Mouse (Mus musculus) spleen, embryonic (tissue): ENCODE data around the gene Susd6.
"Not testable (repeated sequence)": the region's sequence is repeated elsewhere in the genome, so short reads cannot be mapped to it uniquely, and the experiment has no call there.

ENCODE experiments used
- CTCF ChIA-PET: fragments of 350-600 bp; sonication (Branson Sonifier 250); formaldehyde crosslinking; loops from one replicate; lab custom pipeline; 2022; lab: Charles Lee

Gene Susd6

GRCm38 (mm10) chr12:80810005-80810404 lies 19.7 kb downstream of the Susd6 start:
- CTCF ChIA-PET, result interaction anchor here (0.7 kb wide), 1 partner anchor 86 kb away, joined by 20 read pairs; no protein-coding TSS in a partner anchor

- CTCF ChIA-PET, result no interaction called here
These were observed 21.6 kb downstream of the Susd6 start for GRCm38 (mm10) chr12:80811646-80812509.

- CTCF ChIA-PET, result no interaction called here
These were observed 22.2 kb downstream of the Susd6 start for GRCm38 (mm10) chr12:80812510-80812820.

GRCm38 (mm10) chr12:80813456-80813855 lies 23.1 kb downstream of the Susd6 start:
- CTCF ChIA-PET, result interaction anchor here (0.8 to 1.0 kb wide), 2 partner anchors 15 to 19 kb away, joined by 3 to 4 read pairs; no protein-coding TSS in a partner anchor

- CTCF ChIA-PET, result interaction anchor here (0.8 to 1.0 kb wide), 2 partner anchors 15 to 19 kb away, joined by 3 to 4 read pairs; no protein-coding TSS in a partner anchor
These were observed 23.6 kb downstream of the Susd6 start for GRCm38 (mm10) chr12:80813872-80814271.

GRCm38 (mm10) chr12:80814529-80814928 lies 24.2 kb downstream of the Susd6 start:
- CTCF ChIA-PET, result interaction anchor here (0.8 kb wide), 1 partner anchor 16 kb away, joined by 3 read pairs; no protein-coding TSS in a partner anchor

GRCm38 (mm10) chr12:80815298-80815697 lies 25.0 kb downstream of the Susd6 start:
- CTCF ChIA-PET, result no interaction called here

- CTCF ChIA-PET, result no interaction called here
These were observed 25.6 kb downstream of the Susd6 start for GRCm38 (mm10) chr12:80815893-80816292.

GRCm38 (mm10) chr12:80816380-80817086 lies 26.2 kb downstream of the Susd6 start:
- CTCF ChIA-PET, result interaction anchor here (0.5 kb wide), 1 partner anchor 46 kb away, joined by 3 read pairs; no protein-coding TSS in a partner anchor

- CTCF ChIA-PET, result interaction anchor here (1.5 kb wide), 1 partner anchor 14 kb away, joined by 3 read pairs; no protein-coding TSS in a partner anchor
These were observed 27.5 kb downstream of the Susd6 start for GRCm38 (mm10) chr12:80817697-80818235.

GRCm38 (mm10) chr12:80819020-80819419 lies 28.7 kb downstream of the Susd6 start:
- CTCF ChIA-PET, result not testable (repeated sequence)

GRCm38 (mm10) chr12:80821312-80822007 lies 31.1 kb downstream of the Susd6 start:
- CTCF ChIA-PET, result interaction anchor here (1.0 kb wide), 1 partner anchor 24 kb away, joined by 3 read pairs; no protein-coding TSS in a partner anchor

- CTCF ChIA-PET, result no interaction called here
These were observed 32.2 kb downstream of the Susd6 start for GRCm38 (mm10) chr12:80822533-80822932.

- CTCF ChIA-PET, result no interaction called here
These were observed 33.9 kb downstream of the Susd6 start for GRCm38 (mm10) chr12:80824202-80824601.

GRCm38 (mm10) chr12:80826423-80826822 lies 36.1 kb downstream of the Susd6 start:
- CTCF ChIA-PET, result no interaction called here

- CTCF ChIA-PET, result no interaction called here
These were observed 37.2 kb downstream of the Susd6 start for GRCm38 (mm10) chr12:80827464-80828015.

- CTCF ChIA-PET, result no interaction called here
These were observed 37.7 kb downstream of the Susd6 start for GRCm38 (mm10) chr12:80828020-80828419.

GRCm38 (mm10) chr12:80828951-80829350 lies 38.6 kb downstream of the Susd6 start:
- CTCF ChIA-PET, result no interaction called here

- CTCF ChIA-PET, result interaction anchor here (0.6 kb wide), 1 partner anchor 58 kb away, joined by 4 read pairs; no protein-coding TSS in a partner anchor
These were observed 39.9 kb downstream of the Susd6 start for GRCm38 (mm10) chr12:80830211-80830610.

GRCm38 (mm10) chr12:80830820-80831219 lies 40.5 kb downstream of the Susd6 start:
- CTCF ChIA-PET, result interaction anchor here (0.6 kb wide), 1 partner anchor 57 kb away, joined by 4 read pairs; no protein-coding TSS in a partner anchor

- CTCF ChIA-PET, result no interaction called here
These were observed 42.0 kb downstream of the Susd6 start for GRCm38 (mm10) chr12:80832313-80832712.
